ENCODE assay signal across 8 mouse cellular contexts in the genomic region with DNA sequence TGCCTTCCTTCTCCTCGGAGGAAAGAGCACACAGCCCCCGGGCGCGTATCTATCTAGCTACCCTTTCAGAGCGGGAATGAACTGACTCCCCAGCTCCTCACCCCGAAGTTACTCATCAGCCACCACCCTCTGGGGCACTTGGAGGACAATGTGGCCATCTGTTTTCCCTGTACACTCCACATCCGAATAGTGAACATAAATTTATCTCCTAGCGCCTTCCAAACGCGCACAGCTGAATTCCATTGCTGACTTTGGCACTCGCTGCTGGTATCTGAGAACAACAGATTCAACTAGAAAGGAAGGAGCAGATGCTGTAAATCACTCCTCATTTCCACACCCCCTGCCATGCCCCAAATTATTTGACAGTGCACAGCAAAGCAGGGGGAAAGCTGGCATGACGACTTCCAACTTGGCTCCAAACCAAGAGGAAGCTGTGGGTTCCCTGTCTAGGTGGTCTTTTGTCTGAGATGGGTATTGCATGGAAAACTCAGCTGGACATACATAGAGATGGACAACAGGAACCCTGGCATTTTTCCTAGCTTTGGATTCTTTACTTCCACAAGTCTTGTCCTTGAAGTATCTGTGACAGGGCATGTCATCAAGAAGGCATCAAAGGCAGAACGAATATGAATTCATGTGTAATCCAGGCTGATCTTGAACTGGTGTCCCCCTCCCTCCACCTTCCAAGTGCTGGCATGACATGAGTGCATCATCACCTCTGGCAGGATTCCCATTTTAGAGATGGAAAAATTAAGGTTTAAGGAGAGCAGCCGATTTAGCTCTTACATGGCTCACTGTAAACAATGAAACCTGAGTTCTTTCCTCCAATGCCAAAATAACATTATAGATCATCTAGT. TPM values are rescaled to one million over a fixed set of nuclear protein-coding genes. Genes with fewer than 3 reads are reported as not detected.
DNase-seq lines count a peak whose midpoint lies in the region; ATAC-seq and TF ChIP-seq lines count a peak whose summit lies in the region.

No protein-coding gene starts in this region.

- H3K36me3 ChIP-seq in embryonic facial prominence, embryonic 14.5 days (ENCODE audit: control insufficient read depth, insufficient read depth, low read length): no peaks in the 10 kb centered on the region
- H3K36me3 ChIP-seq in embryonic facial prominence, embryonic 10.5 days (replicated peaks): no peaks in the 10 kb centered on the region
- H3K36me3 ChIP-seq in kidney, postnatal 0 days (ENCODE audit: insufficient read depth, low read length): no peaks in the 10 kb centered on the region
- no peaks in the 10 kb centered on the region for H3K36me3 ChIP-seq in limb, embryonic 14.5 days (ENCODE audit: control insufficient read depth, insufficient read depth, low read length)
- no peaks in the 10 kb centered on the region for H3K36me3 ChIP-seq in thymus, adult 2 months (ENCODE audit: control insufficient read depth, insufficient read depth, low read length)

- no peak overlapping the region for H3K9ac ChIP-seq in embryonic facial prominence, embryonic 14.5 days (ENCODE audit: low read depth, low read length)
- H3K9ac ChIP-seq in kidney, postnatal 0 days (ENCODE audit: low read depth, low read length): no peak overlapping the region
- H3K9ac ChIP-seq in limb, embryonic 14.5 days (ENCODE audit: low read depth, low read length, severe bottlenecking): no peak overlapping the region

- TF ChIP-seq CTCF in kidney, postnatal 0 days (IDR thresholded peaks at IDR 0.05; ENCODE audit: low read depth): no peak
- TF ChIP-seq CTCF in thymus, adult 2 months (IDR thresholded peaks at IDR 0.05; ENCODE audit: borderline replicate concordance, control insufficient read depth, extremely low read depth, insufficient read depth, low read length, poor library complexity): no peak

- no peak overlapping the region for H3K27ac ChIP-seq in embryonic facial prominence, embryonic 14.5 days (replicated peaks; ENCODE audit: low read depth, low read length)
- H3K27ac ChIP-seq in embryonic facial prominence, embryonic 10.5 days (replicated peaks): no peak overlapping the region
- 0 out of 2 replicates have a peak overlapping the region, but pooled peaks have one; percentile 31 for H3K27ac ChIP-seq in kidney, postnatal 0 days
- no peak overlapping the region for H3K27ac ChIP-seq in limb, embryonic 14.5 days (replicated peaks; ENCODE audit: low read depth, low read length)
- no peak overlapping the region for H3K27ac ChIP-seq in thymus, adult 2 months (ENCODE audit: control insufficient read depth, insufficient read depth, low read length)

- DNase-seq in embryonic facial prominence, embryonic 14.5 days (ENCODE audit: low spot score): peak; percentile 90
- DNase-seq in embryonic facial prominence, embryonic 10.5 days (ENCODE audit: low spot score): no peak
- peak; percentile 97 for DNase-seq in heart, adult 11 months
- peak; percentile 93 for DNase-seq in kidney, postnatal 0 days (ENCODE audit: low spot score)
- DNase-seq in limb, embryonic 14.5 days (ENCODE audit: low spot score): peak; percentile 78
- DNase-seq in thymus, postnatal 36 days: no peak
- DNase-seq in thymus, adult 2 months: no peak

- no peaks in the 10 kb centered on the region for H3K9me3 ChIP-seq in embryonic facial prominence, embryonic 14.5 days (ENCODE audit: control insufficient read depth, low read length)
- no peaks in the 10 kb centered on the region for H3K9me3 ChIP-seq in embryonic facial prominence, embryonic 10.5 days
- no peaks in the 10 kb centered on the region for H3K9me3 ChIP-seq in kidney, postnatal 0 days (replicated peaks; ENCODE audit: low read length)
- no peaks in the 10 kb centered on the region for H3K9me3 ChIP-seq in limb, embryonic 14.5 days (ENCODE audit: control insufficient read depth, low read length)

- H3K4me2 ChIP-seq in embryonic facial prominence, embryonic 14.5 days (ENCODE audit: low read depth, low read length): no peak overlapping the region
- 0 out of 2 replicates have a peak overlapping the region, but pooled peaks have one; percentile 3 for H3K4me2 ChIP-seq in kidney, postnatal 0 days (ENCODE audit: low read length)
- H3K4me2 ChIP-seq in limb, embryonic 14.5 days (replicated peaks; ENCODE audit: low read depth, low read length, severe bottlenecking): 0 out of 2 replicates have a peak overlapping the region, but pooled peaks have one; percentile 3

- no peak overlapping the region for H3K4me3 ChIP-seq in embryonic facial prominence, embryonic 14.5 days (ENCODE audit: low read depth, low read length)
- H3K4me3 ChIP-seq in embryonic facial prominence, embryonic 10.5 days: no peak overlapping the region
- no peak overlapping the region for H3K4me3 ChIP-seq in kidney, postnatal 0 days (replicated peaks; ENCODE audit: low read depth, low read length)
- no peak overlapping the region for H3K4me3 ChIP-seq in limb, embryonic 14.5 days (replicated peaks; ENCODE audit: low read length)
- no peak overlapping the region for H3K4me3 ChIP-seq in thymus, adult 2 months (ENCODE audit: control insufficient read depth, insufficient read depth, low read length)

- H3K4me1 ChIP-seq in embryonic facial prominence, embryonic 14.5 days (ENCODE audit: control insufficient read depth, insufficient read depth, low read length): peaks cover 22% of the 10 kb centered on the region
- peaks cover 15% of the 10 kb centered on the region for H3K4me1 ChIP-seq in embryonic facial prominence, embryonic 10.5 days
- peaks cover 22% of the 10 kb centered on the region for H3K4me1 ChIP-seq in kidney, postnatal 0 days (replicated peaks; ENCODE audit: insufficient read depth, low read length)
- peaks cover 18% of the 10 kb centered on the region for H3K4me1 ChIP-seq in limb, embryonic 14.5 days (ENCODE audit: control insufficient read depth, insufficient read depth, low read length)
- H3K4me1 ChIP-seq in thymus, adult 2 months (replicated peaks; ENCODE audit: control insufficient read depth, insufficient read depth, low read length): peaks cover 21% of the 10 kb centered on the region

- 48% methylated on average over 14 of the region's 14 CpGs for WGBS in embryonic facial prominence, embryonic 14.5 days
- 87% methylated on average over 14 of the region's 14 CpGs for WGBS in embryonic facial prominence, embryonic 10.5 days
- WGBS in kidney, postnatal 0 days: 22% methylated on average over 14 of the region's 14 CpGs
- WGBS in limb, embryonic 14.5 days: 48% methylated on average over 14 of the region's 14 CpGs
- 75% methylated on average over 14 of the region's 14 CpGs for WGBS in thymus, adult 2 months

- peak; percentile 68; the same call in 1 of the 2 replicates for ATAC-seq in embryonic facial prominence, embryonic 14.5 days (ENCODE audit: low read depth)
- peak; percentile 62; the same call in 1 of the 2 replicates for ATAC-seq in cerebellum, adult (ENCODE audit: insufficient number of reproducible peaks, low FRiP score, low TSS enrichment)
- peak; percentile 72 for ATAC-seq in kidney, postnatal 0 days (replicated peaks; ENCODE audit: low FRiP score, low read depth)
- ATAC-seq in limb, embryonic 14.5 days (ENCODE audit: low FRiP score, low read depth): peak; percentile 44; the same call in 1 of the 2 replicates

- TF ChIP-seq POLR2A in limb, embryonic 14.5 days (IDR thresholded peaks at IDR 0.05; ENCODE audit: borderline replicate concordance, extremely low read depth, insufficient read depth, insufficient read length): no peak
- no peak for TF ChIP-seq POLR2A in thymus, adult 2 months (IDR thresholded peaks at IDR 0.05; ENCODE audit: control insufficient read depth, extremely low read depth, insufficient read depth, low read length, poor library complexity)

- H3K27me3 ChIP-seq in embryonic facial prominence, embryonic 14.5 days (replicated peaks; ENCODE audit: control insufficient read depth, insufficient read depth, low read length): no peaks in the 10 kb centered on the region
- H3K27me3 ChIP-seq in embryonic facial prominence, embryonic 10.5 days (replicated peaks; ENCODE audit: low read depth, poor library complexity, severe bottlenecking): no peaks in the 10 kb centered on the region
- H3K27me3 ChIP-seq in kidney, postnatal 0 days (ENCODE audit: insufficient read depth, low read length): no peaks in the 10 kb centered on the region
- no peaks in the 10 kb centered on the region for H3K27me3 ChIP-seq in limb, embryonic 14.5 days (ENCODE audit: control insufficient read depth, insufficient read depth, low read length)
- H3K27me3 ChIP-seq in thymus, adult 2 months (ENCODE audit: control insufficient read depth, insufficient read depth, low read length): no peaks in the 10 kb centered on the region

RNA-seq across cellular contexts. Expression of gene Ubash3b, which starts 52.9 kb away (rescaled TPM):
- polyA plus RNA-seq in embryonic facial prominence, embryonic 14.5 days (2014; fragmentation: Nextera tagmentation; extraction: Ambion mirVana): 10.5 and 12.1 TPM in 2 replicates
- polyA plus RNA-seq in embryonic facial prominence, embryonic 10.5 days (2016; fragmentation: Nextera tagmentation; extraction: Ambion mirVana): 6.7 and 7.4 TPM in 2 replicates
- polyA plus RNA-seq in kidney, postnatal 0 days (2015; fragmentation: Nextera tagmentation; extraction: Ambion mirVana): 7.5 TPM in 2 replicates
- polyA plus RNA-seq in limb, embryonic 14.5 days (2012; rRNA removed): 6.1 and 7.8 TPM in 2 replicates
- polyA plus RNA-seq in limb, embryonic 14.5 days (2014; fragmentation: Nextera tagmentation; extraction: Ambion mirVana): 10.3 and 10.4 TPM in 2 replicates
- polyA plus RNA-seq in thymus, adult 2 months (2012; rRNA removed): 7.0 and 7.6 TPM in 2 replicates

Comparison
In these comparisons a context has a peak if more than half of its experiments do, and no peak if none do; other contexts are left out.
1. DNase-seq: peak in embryonic facial prominence, embryonic 14.5 days (single experiment), heart, adult 11 months (single experiment), kidney, postnatal 0 days (single experiment) and limb, embryonic 14.5 days (single experiment); none in embryonic facial prominence, embryonic 10.5 days (single experiment), thymus, postnatal 36 days (0 of 2) and thymus, adult 2 months (single experiment).
2. Peak in every context shown above with its lines, with median percentiles within 50 percentile points of each other: ATAC-seq.